Mouse (Mus musculus) C2C12 (cell line): ENCODE measurements at regions not wholly inside any gene's neighbourhood (a gene's known extent, or its start where the extent isn't known, plus 50 kb on each side); places are given as distances from the start of the nearest gene placed in this dataset.

Experiments used
- H3K27me3 ChIP-seq: one replicate; pipeline ENCODE4 v1.6.1; 2011; ENCODE audit not compliant: control insufficient read depth, insufficient read depth, insufficient read length
- H3K36me3 ChIP-seq: one replicate; pipeline ENCODE4 v1.6.1; 2011; ENCODE audit not compliant: control insufficient read depth, insufficient read depth
- H3K4me3 ChIP-seq: one replicate; pipeline ENCODE4 v1.5.1; 2011; ENCODE audit warnings: mild to moderate bottlenecking, control low read depth; ENCODE audit not compliant: poor library complexity, insufficient read depth, severe bottlenecking
- H3K79me2 ChIP-seq: one replicate; pipeline ENCODE4 v1.6.1; 2011; ENCODE audit not compliant: control insufficient read depth, insufficient read depth
- H3K79me3 ChIP-seq: one replicate; pipeline ENCODE4 v1.6.1; 2011; ENCODE audit warnings: low read depth, control low read depth
- H3ac ChIP-seq: one replicate; pipeline ENCODE3; 2011; ENCODE audit warnings: low read depth; ENCODE audit not compliant: control insufficient read depth, insufficient read length
- CEBPB ChIP-seq: IDR thresholded peaks from one replicate; pipeline ENCODE4 v1.6.1; 2011; ENCODE audit warnings: low read depth, mild to moderate bottlenecking, control low read depth, moderate library complexity
- CTCF ChIP-seq: IDR thresholded peaks from one replicate; pipeline ENCODE4 v1.5.1; 2011; ENCODE audit not compliant: control insufficient read depth, insufficient read depth, insufficient read length
- FOSL1 ChIP-seq: IDR thresholded peaks from one replicate; pipeline ENCODE4 v1.8.0; 2011; ENCODE audit warnings: mild to moderate bottlenecking, low read length; ENCODE audit not compliant: poor library complexity, insufficient read depth, severe bottlenecking
- MAX ChIP-seq: IDR thresholded peaks from one replicate; pipeline ENCODE4 v1.6.1; 2011; ENCODE audit warnings: mild to moderate bottlenecking, control low read depth
- MYOD1 ChIP-seq: IDR thresholded peaks from one replicate; pipeline ENCODE4 v1.6.1; 2011; ENCODE audit warnings: low read depth; ENCODE audit not compliant: control insufficient read depth, insufficient read length
- MYOG ChIP-seq: IDR thresholded peaks from one replicate; pipeline ENCODE4 v1.6.1; 2011; ENCODE audit not compliant: control insufficient read depth, insufficient read length; ENCODE audit errors: extremely low read depth
- USF1 ChIP-seq: IDR thresholded peaks from one replicate; pipeline ENCODE4 v1.6.1; 2011; ENCODE audit warnings: low read depth, mild to moderate bottlenecking, control low read depth, moderate library complexity

DNA sequence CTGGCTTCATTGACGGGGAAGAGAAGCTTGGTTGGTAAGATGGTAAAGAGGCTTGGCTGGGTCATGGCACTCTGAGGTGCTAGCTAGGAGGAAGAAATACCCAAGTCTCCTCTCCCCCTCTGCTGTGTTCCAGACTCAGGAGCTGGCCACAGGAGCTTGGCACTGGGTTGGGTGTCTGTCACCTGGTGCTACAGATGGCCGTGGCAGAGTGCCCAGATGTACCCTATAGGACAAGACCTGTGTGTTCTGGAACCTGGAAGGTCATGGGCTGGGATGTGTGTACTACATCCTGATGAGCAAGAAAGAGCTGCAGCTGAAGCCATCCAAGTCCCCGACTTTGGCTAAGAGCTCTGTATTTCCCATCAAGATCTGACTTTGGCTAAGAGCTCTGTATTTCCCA is 72.4 kb downstream of the Nupl2 start:
- Histone ChIP-seq H3K27me3 (peaks cover 44% of the 10 kb centered on the region), H3K79me2 (no peaks in the 10 kb centered on the region), H3K36me3 (no peaks in the 10 kb centered on the region), H3K79me3 (no peaks in the 10 kb centered on the region), H3K4me3 (no peak overlapping the region), H3ac (no peak overlapping the region)
- TF ChIP-seq MYOG (no peak), FOSL1 (no peak), CTCF (no peak), MAX (no peak), CEBPB (no peak), MYOD1 (no peak), USF1 (no peak)

DNA sequence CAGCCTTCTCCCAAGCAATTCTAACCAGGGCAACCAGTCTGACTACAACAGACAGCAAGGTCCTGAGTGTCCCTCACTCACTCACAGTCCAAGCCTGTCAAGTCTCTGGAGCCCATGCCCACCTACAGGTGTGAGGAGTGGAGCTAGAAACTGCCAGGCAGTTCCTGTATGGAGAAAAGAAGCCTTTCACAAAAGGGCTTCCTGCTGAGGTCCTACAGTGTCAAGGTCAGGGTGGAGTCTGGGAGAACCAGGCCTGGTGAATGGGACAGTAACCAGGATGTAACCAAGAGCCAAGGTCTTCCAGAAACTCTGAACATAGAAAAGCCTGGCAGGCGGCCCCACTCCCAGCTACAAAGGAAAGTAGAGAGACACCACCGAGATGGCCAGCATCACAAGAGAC is 74.2 kb downstream of the Nupl2 start:
- TF ChIP-seq CEBPB (no peak), MYOD1 (no peak), CTCF (no peak)
- Histone ChIP-seq H3ac (no peak overlapping the region), H3K36me3 (no peaks in the 10 kb centered on the region), H3K79me2 (no peaks in the 10 kb centered on the region), H3K4me3 (no peak overlapping the region), H3K27me3 (peaks cover 44% of the 10 kb centered on the region), H3K79me3 (no peaks in the 10 kb centered on the region)

DNA sequence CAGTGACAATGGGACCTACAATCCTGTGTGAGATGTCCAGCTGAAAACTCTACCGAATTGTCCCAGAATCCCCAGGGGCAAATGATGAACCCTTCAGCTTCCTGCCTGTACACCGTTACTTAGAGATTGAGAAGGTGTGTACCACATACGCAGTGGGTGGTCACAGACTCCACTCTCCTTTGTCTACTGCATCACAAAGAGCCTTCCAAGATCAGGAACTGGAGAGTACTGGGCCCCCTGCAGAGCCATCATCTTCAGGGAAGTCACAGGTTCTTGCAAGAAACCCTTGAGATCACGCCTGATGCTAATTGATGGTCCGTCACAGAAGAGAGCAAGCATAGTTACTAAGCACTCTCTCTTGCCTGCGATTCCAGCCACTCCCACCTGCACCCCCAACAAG is 79.4 kb downstream of the Nupl2 start:
- Histone ChIP-seq H3ac (no peak overlapping the region), H3K4me3 (no peak overlapping the region), H3K27me3 (peaks cover 22% of the 10 kb centered on the region), H3K79me3 (no peaks in the 10 kb centered on the region), H3K36me3 (no peaks in the 10 kb centered on the region), H3K79me2 (no peaks in the 10 kb centered on the region)
- TF ChIP-seq MYOG (no peak), FOSL1 (no peak), MYOD1 (no peak), CEBPB (no peak), USF1 (no peak), MAX (no peak), CTCF (no peak)

DNA sequence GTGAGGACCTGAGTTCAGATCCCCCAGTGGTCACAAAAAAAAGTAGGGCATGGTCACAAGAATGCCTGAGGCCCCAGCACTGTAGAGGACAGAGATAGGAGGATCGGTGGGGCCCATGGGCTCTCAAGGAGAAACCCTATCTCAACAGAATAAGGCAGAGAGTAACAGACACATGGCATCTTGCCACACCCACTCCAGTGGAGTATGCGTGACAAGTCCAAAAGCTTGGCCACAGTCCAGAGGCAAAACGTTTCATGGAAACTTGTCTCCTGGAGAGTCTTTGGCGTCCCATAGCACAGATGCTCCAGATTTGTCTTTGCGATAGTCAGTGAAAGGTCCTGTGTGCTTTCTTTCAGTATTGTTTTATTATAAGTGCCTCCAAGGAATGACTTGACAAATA is 90.7 kb downstream of the Nupl2 start:
- TF ChIP-seq MAX (no peak), FOSL1 (no peak), USF1 (no peak), CTCF (no peak), MYOD1 (no peak), CEBPB (no peak), MYOG (no peak)
- Histone ChIP-seq H3K27me3 (no peaks in the 10 kb centered on the region), H3K36me3 (no peaks in the 10 kb centered on the region), H3K79me3 (no peaks in the 10 kb centered on the region), H3K4me3 (no peak overlapping the region), H3K79me2 (no peaks in the 10 kb centered on the region), H3ac (no peak overlapping the region)

DNA sequence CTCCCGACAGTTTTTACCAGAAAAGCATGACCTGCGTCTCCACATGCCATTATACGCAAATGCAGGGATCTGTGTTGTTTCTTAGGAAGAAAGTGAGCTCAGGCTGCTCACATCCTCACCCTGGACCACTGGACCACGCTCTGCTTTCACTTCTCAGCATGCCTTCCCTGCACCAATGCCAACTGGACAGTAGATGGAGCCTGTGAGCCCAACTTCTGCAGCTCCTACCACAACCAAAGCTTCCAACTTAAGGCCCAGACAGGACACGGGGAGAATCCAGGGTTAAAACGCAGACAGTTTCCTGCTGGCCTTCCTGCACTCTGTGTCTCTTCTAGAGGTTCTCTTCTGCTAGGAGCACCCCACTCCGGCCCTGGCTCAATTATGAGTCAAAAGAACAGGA is 90.3 kb downstream of the Kcnh2 start:
- Histone ChIP-seq H3K79me3 (no peaks in the 10 kb centered on the region), H3K79me2 (no peaks in the 10 kb centered on the region), H3K4me3 (no peak overlapping the region), H3K36me3 (no peaks in the 10 kb centered on the region), H3K27me3 (no peaks in the 10 kb centered on the region), H3ac (no peak overlapping the region)
- TF ChIP-seq CTCF (peak; percentile 86), MAX (no peak)

DNA sequence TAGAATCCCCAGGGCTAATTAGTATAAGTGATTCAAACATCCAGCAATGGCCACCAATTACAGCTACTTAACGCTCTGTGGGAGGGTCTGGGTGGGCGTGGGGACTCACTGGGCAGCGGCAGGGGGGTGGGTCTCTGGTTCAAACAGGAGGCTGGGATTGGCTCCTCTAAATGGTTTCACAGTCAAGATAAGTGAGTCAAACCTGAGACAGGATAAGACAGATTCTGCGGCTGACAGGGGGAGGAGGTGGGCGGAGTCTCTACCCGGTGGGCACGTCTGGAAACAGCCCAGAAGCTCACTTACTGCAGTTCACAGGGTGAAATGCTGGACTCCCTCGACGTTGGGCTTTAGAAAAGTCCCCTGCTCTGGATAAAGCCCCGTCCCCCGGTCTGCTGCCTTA is 89.3 kb downstream of the Kcnh2 start:
- TF ChIP-seq MAX (no peak), FOSL1 (no peak), CEBPB (no peak), USF1 (no peak), CTCF (no peak), MYOG (no peak), MYOD1 (no peak)
- no peak overlapping the region for H3ac ChIP-seq
- no peaks in the 10 kb centered on the region for H3K36me3 ChIP-seq
- no peak overlapping the region for H3K4me3 ChIP-seq
- H3K27me3 ChIP-seq, result no peaks in the 10 kb centered on the region
- H3K79me3 ChIP-seq, result no peaks in the 10 kb centered on the region
- H3K79me2 ChIP-seq, result no peaks in the 10 kb centered on the region

DNA sequence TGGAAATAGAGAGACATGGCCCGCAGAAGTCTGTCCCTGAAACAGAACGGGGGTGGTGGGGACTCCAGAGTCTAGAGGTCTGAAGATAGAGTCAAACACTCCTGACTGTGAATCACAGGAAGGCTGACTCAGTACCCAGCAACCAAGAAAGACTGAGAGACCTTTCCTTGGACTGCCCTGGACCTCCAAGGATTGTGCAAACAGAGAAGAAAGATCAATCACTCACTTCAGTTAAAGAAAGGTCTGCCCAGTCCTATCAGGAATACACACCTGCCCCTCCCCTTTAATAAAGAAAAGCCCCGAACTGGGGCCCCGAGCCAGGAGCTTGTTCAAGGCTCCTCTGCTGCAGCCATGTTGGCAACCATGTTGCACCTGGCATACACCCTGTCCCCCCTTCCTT is 87.3 kb downstream of the Kcnh2 start:
- Histone ChIP-seq H3ac (no peak overlapping the region), H3K4me3 (no peak overlapping the region), H3K27me3 (no peaks in the 10 kb centered on the region), H3K36me3 (peaks cover 4% of the 10 kb centered on the region), H3K79me2 (no peaks in the 10 kb centered on the region), H3K79me3 (no peaks in the 10 kb centered on the region)
- TF ChIP-seq FOSL1 (no peak), MAX (no peak), MYOG (no peak), CEBPB (no peak), USF1 (no peak), MYOD1 (no peak), CTCF (no peak)
